10 mouse cellular contexts compared by ENCODE assay signal in the genomic region with DNA sequence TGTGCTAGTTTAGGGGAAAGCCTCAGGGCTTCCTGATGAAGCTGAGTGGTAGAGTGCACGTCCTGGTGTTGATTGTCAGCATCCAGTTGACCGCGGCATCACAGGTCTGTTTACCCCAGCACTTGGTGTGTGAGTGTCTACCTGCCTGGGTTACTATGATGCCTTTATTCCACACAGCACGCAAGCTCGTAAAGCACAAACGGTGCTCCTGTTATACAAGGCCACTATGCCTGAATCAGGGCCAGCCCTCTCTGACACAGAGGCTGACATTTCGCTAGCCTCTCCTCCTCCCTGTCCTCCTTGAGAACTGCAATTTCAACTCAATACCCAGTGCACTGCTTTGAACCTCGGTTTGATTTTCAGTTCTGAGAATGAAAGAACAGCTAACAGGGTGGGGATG. TPM values are rescaled to one million over a fixed set of nuclear protein-coding genes. Genes with fewer than 3 reads are reported as not detected.
DNase-seq lines count a peak whose midpoint lies in the region; ATAC-seq and TF ChIP-seq lines count a peak whose summit lies in the region.
"Had no signal": no experiment of that assay in that cellular context is flagged by ENCODE, and none has a peak within 500 bp of the region (broad histone marks: within the 10 kb centered on the region; RNA-seq: fewer than 3 reads in every experiment).

No protein-coding gene starts in this region.

- no peaks in the 10 kb centered on the region for H3K9me3 ChIP-seq in heart, embryonic 16.5 days (replicated peaks; ENCODE audit: control insufficient read depth, low read length)
- H3K9me3 ChIP-seq in G1E (replicated peaks), result no peaks in the 10 kb centered on the region
- no peaks in the 10 kb centered on the region for H3K9me3 ChIP-seq in intestine, embryonic 16.5 days (ENCODE audit: control insufficient read depth, low read length)
- H3K9me3 ChIP-seq: embryonic facial prominence, embryonic 15.5 days had no signal

- no peak for ATAC-seq in heart, embryonic 16.5 days (replicated peaks; ENCODE audit: extremely low read depth, insufficient read depth, low FRiP score)
- no peak for ATAC-seq in G1E (ENCODE audit: extremely low read depth, insufficient number of reproducible peaks, low FRiP score, poor library complexity, severe bottlenecking)
- ATAC-seq in intestine, embryonic 16.5 days, result no peak

- H3K4me1 ChIP-seq in heart, embryonic 16.5 days (ENCODE audit: control insufficient read depth, insufficient read depth, low read length), result peaks cover 50% of the 10 kb centered on the region
- peaks cover 82% of the 10 kb centered on the region for H3K4me1 ChIP-seq in G1E (ENCODE audit: insufficient read depth, low read depth, low read length)
- peaks cover 35% of the 10 kb centered on the region for H3K4me1 ChIP-seq in intestine, embryonic 16.5 days (ENCODE audit: control insufficient read depth, insufficient read depth, low read length)

- no peaks in the 10 kb centered on the region for H3K27me3 ChIP-seq in heart, embryonic 16.5 days (ENCODE audit: control insufficient read depth, insufficient read depth, low read length)
- no peaks in the 10 kb centered on the region for H3K27me3 ChIP-seq in G1E (ENCODE audit: insufficient read depth, low read length)
- H3K27me3 ChIP-seq in intestine, embryonic 16.5 days (replicated peaks; ENCODE audit: control insufficient read depth, insufficient read depth, low read length), result no peaks in the 10 kb centered on the region

- no peak for DNase-seq in heart, adult 18-20 months
- peak; percentile 40 for DNase-seq in CD4-positive, CD25-positive, alpha-beta regulatory T cell, adult 2 months (ENCODE audit: low read depth, low spot score)
- no peak for DNase-seq in G1E (ENCODE audit: low spot score)
- no peak for DNase-seq in B cell, adult 2 months
- DNase-seq in lung, postnatal 25 days (ENCODE audit: low spot score), result no peak
- DNase-seq: kidney, postnatal 14 days had no signal

- H3K36me3 ChIP-seq in heart, embryonic 16.5 days (ENCODE audit: control insufficient read depth, insufficient read depth), result no peaks in the 10 kb centered on the region
- peaks cover 51% of the 10 kb centered on the region for H3K36me3 ChIP-seq in G1E (replicated peaks)
- H3K36me3 ChIP-seq in intestine, embryonic 16.5 days (ENCODE audit: control insufficient read depth, insufficient read depth, low read length), result no peaks in the 10 kb centered on the region
- H3K36me3 ChIP-seq: embryonic facial prominence, embryonic 15.5 days had no signal

- no peak overlapping the region for H3K4me3 ChIP-seq in heart, embryonic 16.5 days (ENCODE audit: low read length)
- peak overlapping the region; percentile 55 for H3K4me3 ChIP-seq in G1E (ENCODE audit: low read depth, low read length)
- H3K4me3 ChIP-seq in intestine, embryonic 16.5 days (ENCODE audit: low read length), result no peak overlapping the region
- H3K4me3 ChIP-seq: embryonic facial prominence, embryonic 15.5 days had no signal

- peak overlapping the region; percentile 31 for H3K4me2 ChIP-seq in heart, embryonic 16.5 days (ENCODE audit: low read depth, low read length)
- H3K4me2 ChIP-seq in intestine, embryonic 16.5 days (ENCODE audit: low read depth, low read length), result no peak overlapping the region
- H3K4me2 ChIP-seq: embryonic facial prominence, embryonic 15.5 days had no signal

- WGBS in heart, embryonic 16.5 days, result 64% methylated on average over 8 of the region's 8 CpGs
- 69% methylated on average over 8 of the region's 8 CpGs for WGBS in intestine, embryonic 16.5 days

- H3K9ac ChIP-seq in heart, embryonic 16.5 days (ENCODE audit: low read length), result peak overlapping the region; percentile 58
- peak overlapping the region; percentile 5; the same call in 1 of the 2 replicates for H3K9ac ChIP-seq in intestine, embryonic 16.5 days (ENCODE audit: low read depth, low read length)
- H3K9ac ChIP-seq: embryonic facial prominence, embryonic 15.5 days had no signal

- TF ChIP-seq CTCF in G1E (IDR thresholded peaks at IDR 0.05; ENCODE audit: low read depth, low read length), result no peak

- H3K27ac ChIP-seq in heart, embryonic 16.5 days (ENCODE audit: low read length), result peak overlapping the region; percentile 38; the same call in 1 of the 2 replicates
- H3K27ac ChIP-seq in intestine, embryonic 16.5 days (ENCODE audit: low read length), result peak overlapping the region; percentile 1; the same call in 1 of the 2 replicates
- H3K27ac ChIP-seq: embryonic facial prominence, embryonic 15.5 days had no signal

RNA-seq across cellular contexts. Expression of a gene that starts 2.6 kb away (rescaled TPM):
- not detected in 2 replicates for polyA plus RNA-seq in heart, embryonic 16.5 days (2015; fragmentation: Nextera tagmentation; extraction: Ambion mirVana)
- not detected for total RNA-seq in heart, adult 18-20 months (2021)
- total RNA-seq in G1E (2014; fragmentation: Nextera tagmentation) (not detected in 2 replicates), G1E (2017) (0.05 and 0.17 TPM in 2 replicates)
- not detected in 2 replicates for polyA plus RNA-seq in G1E (2012)
- 0.11 and 0.18 TPM in 2 replicates for polyA plus RNA-seq in intestine, embryonic 16.5 days (2015; fragmentation: Nextera tagmentation; extraction: Ambion mirVana)
- polyA plus RNA-seq: macrophage had no signal

RNA-seq across cellular contexts. Expression of a gene that starts 5.6 kb away (rescaled TPM):
- polyA plus RNA-seq in heart, embryonic 16.5 days (2015; fragmentation: Nextera tagmentation; extraction: Ambion mirVana), result 15.3 and 18.6 TPM in 2 replicates
- total RNA-seq in heart, adult 18-20 months (2021), result 10 to 100 TPM; 37.8 to 44.5 TPM
- 66.1 and 95.4 TPM in 2 replicates for total RNA-seq in G1E (2014; fragmentation: Nextera tagmentation)
- 34.6 and 35.7 TPM in 2 replicates for total RNA-seq in G1E (2017)
- polyA plus RNA-seq in G1E (2012), result 4.5 and 5.4 TPM in 2 replicates
- polyA plus RNA-seq in intestine, embryonic 16.5 days (2015; fragmentation: Nextera tagmentation; extraction: Ambion mirVana), result 40.7 and 47.2 TPM in 2 replicates

RNA-seq across cellular contexts. Expression of a gene that starts 49.5 kb away (rescaled TPM):
- 15.3 and 15.5 TPM in 2 replicates for polyA plus RNA-seq in heart, embryonic 16.5 days (2015; fragmentation: Nextera tagmentation; extraction: Ambion mirVana)
- total RNA-seq in heart, adult 18-20 months (2021), result 10 to 100 TPM; 10.2 to 23.2 TPM
- total RNA-seq in G1E (2014; fragmentation: Nextera tagmentation), result 55.0 and 55.7 TPM in 2 replicates
- 28.4 and 32.8 TPM in 2 replicates for total RNA-seq in G1E (2017)
- 54.5 and 60.8 TPM in 2 replicates for polyA plus RNA-seq in G1E (2012)
- polyA plus RNA-seq in intestine, embryonic 16.5 days (2015; fragmentation: Nextera tagmentation; extraction: Ambion mirVana), result 31.3 and 33.7 TPM in 2 replicates

RNA-seq across cellular contexts. Expression of a gene that starts 55.0 kb away (rescaled TPM):
- polyA plus RNA-seq in heart, embryonic 16.5 days (2015; fragmentation: Nextera tagmentation; extraction: Ambion mirVana), result not detected in 2 replicates
- not detected for total RNA-seq in heart, adult 18-20 months (2021)
- not detected in 2 replicates for total RNA-seq in G1E (2014; fragmentation: Nextera tagmentation)
- not detected in 2 replicates for total RNA-seq in G1E (2017)
- not detected in 2 replicates for polyA plus RNA-seq in G1E (2012)
- polyA plus RNA-seq in intestine, embryonic 16.5 days (2015; fragmentation: Nextera tagmentation; extraction: Ambion mirVana), result not detected in 2 replicates
- polyA plus RNA-seq: embryonic facial prominence, embryonic 15.5 days; macrophage had no signal
